Mouse (Mus musculus): ENCODE results near the gene Gm6525.

Gene Gm6525

DNA sequence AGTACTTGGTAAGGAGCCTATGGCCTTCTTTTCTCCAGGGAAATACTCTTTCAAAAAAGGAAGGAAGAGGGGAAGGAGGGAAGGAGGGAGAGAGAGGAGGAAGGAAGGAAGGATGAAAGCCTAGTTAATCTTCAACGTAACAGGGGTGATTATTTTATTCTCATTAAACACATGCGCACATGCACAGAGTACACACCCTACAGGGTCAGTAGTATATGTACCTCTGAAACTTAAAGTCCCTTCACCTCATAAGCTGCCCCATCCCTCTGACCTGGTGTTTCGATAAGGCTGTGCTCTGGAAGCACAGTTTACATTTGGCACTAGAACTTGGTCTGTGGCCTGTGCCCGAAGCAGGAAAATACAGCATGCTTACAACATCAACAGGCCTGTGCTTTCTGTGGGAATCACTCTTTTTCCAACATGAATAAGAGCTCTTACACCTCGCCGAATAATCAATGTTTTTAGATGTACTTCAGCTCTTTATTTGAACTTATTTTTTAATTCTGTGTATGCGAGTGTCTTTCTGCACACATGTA lies 37.5 kb downstream of the Gm6525 start:
- in situ Hi-C loops (cut with MboI, MseI): no loop called here

DNA sequence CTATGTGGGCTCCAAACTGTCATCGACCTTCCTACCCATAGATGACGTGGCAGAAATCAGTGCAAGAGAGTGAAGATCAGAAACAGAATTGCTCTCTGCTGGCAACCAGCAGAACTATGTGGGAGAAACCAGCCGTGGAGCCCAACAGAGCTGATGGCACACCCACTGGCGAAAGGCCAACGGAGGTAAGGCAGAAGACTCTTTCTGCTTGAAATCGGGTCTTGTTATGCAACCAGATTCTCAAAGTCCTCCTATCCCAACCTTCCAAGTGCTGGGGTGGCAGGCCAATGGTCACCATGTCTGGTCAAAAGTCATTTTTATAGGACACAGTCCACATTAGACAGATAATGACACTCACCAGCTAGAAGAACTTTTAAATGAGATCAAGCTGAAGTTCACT lies 40.6 kb downstream of the Gm6525 start:
- in situ Hi-C loops (cut with MboI, MseI): no loop called here

DNA sequence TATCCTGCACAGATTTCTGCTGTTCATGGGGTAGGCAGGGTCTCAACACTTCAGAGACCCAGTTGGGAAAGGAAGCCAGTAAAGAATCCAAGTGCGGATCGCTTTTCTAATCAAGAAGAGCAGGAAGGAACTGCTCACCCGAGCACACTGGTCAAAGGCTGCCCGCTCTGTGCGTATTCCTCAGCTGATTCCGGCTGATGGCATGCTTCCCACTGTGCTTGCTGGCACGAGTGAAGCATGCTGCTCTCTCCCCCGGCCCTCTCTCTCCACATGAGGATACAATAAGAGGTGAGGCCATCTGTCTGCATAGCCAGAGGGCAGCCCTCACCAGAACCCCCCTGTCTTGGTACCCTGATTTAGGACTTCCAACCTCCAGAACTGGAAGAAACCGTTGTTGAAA lies 41.3 kb downstream of the Gm6525 start:
- in situ Hi-C loops (cut with MboI, MseI): no loop called here

DNA sequence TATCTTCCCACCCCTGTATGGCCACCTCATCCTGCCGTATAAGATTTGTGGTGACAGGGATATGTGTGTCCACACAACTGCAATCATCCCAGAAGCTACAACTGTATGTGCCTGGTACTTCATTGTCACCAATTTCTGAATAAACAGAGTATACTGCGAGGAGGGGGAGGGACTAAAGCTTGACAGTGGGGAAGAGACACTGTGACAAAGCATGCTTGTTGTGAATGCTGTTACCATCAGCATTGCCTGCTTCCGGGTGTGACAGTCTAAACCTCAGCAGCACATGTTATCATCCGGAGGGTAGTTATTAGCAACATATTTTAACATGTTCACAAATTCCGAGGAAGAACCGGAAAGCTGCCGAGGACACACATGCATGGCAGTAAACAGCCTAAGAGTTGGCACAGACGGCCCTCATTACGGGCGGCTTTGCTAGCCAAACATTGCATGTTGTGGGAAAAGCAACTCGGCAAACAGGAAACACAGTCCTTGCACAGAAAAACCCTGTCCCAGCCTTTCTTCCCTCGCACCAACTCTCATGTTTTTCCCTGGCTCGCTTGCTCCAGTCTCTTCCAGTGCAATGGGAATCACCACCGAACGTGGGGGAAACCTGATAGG lies 41.9 kb downstream of the Gm6525 start:
- in situ Hi-C loops (cut with MboI, MseI): no loop called here

DNA sequence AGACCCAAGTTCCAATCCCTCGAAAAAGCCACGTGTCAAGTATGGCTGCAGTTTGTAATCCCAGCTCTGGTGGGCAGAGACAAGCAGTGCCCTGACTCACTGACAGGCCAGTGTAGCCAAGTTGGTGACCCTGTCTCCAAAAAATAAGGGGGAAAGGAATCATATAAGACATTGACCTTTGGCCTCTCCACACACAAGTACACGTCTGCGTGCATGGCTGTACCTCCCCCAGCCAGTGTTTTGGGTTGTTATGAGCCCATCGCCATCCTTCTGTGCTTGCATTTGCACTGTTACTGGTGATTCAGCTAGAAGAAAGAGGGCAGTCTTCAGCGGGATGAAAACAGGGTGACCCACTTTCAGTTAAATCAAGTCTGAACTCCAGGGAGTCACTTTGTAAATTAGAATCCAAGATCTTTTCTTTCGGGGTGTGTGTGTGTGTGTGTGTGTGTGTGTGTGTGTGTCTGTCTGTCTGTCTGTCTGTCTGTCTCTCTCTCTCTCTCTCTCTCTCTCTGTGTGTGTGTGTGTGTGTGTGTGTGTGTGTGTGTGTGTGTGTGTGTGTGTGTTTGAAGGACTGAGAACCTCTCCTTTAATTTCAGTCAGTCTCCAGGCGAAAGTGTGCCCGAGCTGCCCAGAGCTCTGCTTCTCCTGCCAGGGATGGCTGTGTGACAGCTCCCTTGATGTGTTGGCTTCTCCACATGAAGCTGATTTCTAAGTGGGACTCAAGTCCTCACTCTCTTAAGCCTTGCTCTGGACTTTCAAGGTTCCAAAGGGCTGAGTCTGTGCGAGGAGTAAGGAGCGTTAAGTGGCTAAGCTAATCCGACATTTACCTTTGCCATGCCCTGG lies 43.4 kb downstream of the Gm6525 start:
- in situ Hi-C loops (cut with MboI, MseI): no loop called here

DNA sequence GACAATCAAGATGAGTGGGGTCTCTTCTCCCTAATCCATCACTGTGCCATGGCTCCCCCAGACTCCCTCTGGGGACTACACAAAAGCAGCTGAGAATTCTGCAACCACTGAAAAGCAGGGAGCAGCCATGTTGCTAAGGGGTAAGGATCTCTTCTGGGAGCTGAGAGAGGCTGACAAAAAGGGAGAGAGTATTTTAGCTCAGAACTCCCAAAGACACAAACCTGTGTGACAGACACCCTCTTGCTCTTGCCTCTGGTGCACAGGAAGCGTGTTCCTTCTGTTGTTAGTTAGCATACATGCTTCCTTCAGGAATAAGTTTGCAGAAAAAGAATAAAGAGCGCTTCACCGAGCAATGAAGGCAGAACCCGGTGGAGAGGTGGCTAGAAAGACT lies 44.1 kb downstream of the Gm6525 start:
- in situ Hi-C loops (cut with MboI, MseI): no loop called here

DNA sequence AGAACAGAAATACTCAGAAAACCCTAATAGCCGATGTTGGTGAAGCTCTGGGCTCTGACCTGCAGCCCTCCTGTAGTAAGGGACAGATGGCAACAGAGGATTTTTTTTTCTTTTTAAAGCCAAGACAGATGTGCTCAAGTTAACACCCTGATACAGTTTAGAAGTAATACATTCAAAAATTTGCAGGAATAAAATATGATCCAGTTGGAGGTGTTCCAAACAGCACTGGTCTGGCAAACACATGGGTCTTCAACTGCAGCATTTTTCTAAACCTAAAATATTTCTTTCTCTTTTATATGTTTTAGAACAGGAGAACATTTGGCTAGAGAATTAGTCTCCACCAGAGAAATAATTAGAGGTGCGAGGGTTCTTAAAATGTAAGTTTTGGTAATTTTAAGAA lies 44.6 kb downstream of the Gm6525 start:
- in situ Hi-C loops (cut with MboI, MseI): no loop called here

DNA sequence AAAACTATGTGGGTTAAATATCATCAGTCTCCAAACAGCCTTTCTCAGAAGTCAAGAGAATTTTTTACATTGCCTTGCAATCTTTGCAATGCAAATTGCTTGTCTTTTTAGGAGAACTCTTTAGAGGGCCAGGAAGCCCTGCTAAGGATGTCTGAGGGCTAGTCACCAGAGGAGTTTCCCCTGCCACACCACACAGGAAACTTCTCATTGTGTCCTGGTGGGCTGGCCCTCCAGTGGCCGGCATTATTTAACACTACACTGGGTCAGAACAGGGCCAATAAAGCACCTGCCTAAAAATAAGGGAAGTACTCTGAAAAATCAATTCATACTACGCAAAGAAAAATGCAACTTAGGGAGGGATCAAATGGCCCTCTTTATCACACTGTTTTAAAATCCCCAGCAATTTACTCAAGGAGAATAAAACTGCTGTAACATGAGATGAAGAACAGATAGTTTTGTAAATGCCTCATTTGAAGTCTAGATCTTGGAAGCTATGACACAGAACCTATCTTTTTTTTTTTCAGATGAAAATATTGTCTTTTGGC lies 45.3 kb downstream of the Gm6525 start:
- in situ Hi-C loops (cut with MboI, MseI): no loop called here

DNA sequence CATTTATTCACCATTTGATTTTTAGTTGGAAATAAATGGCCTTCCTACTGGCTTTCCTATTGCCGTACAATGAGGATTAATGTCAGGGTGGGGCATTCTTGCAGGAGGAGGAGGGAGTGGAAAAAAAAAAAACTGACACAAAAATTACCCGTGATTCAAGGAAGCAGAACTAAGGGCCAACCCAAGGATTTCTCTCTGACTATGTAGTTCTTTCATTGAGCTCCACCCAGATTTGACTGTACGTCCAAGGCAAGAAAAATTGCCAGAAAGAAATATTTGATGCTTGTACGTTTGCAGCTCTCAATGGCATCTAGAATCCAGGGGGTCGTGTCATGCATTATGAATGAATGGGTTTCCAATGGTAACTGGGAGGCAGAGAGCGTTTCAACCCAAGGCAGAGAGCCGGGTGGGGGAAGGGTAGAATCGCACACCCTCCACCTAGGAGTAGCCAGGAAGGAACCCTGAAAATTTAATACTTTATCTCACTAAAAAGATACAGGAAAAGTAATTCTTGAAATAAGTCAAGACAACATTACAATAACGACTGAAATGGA lies 45.9 kb downstream of the Gm6525 start:
- in situ Hi-C loops (cut with MboI, MseI): no loop called here

DNA sequence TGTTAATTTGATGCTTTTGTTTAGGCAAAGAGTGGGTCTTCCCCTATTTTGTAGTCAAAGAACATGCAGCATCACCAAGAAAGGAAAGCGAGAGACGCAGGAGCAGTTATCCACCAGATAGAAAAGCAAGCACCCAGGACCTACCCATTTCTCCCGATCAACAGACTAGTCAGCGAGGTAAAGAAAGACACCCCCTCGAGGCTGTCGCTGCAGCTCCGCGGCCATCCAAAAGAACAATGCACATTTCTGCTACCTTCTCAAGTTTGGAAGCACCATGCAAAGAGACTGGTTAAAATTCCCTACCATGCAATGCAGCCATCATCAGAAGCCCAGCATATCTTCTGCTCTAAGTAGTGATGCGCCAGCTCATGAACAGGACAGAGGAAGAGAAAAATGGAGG lies 46.4 kb downstream of the Gm6525 start:
- in situ Hi-C loops (cut with MboI, MseI): no loop called here

DNA sequence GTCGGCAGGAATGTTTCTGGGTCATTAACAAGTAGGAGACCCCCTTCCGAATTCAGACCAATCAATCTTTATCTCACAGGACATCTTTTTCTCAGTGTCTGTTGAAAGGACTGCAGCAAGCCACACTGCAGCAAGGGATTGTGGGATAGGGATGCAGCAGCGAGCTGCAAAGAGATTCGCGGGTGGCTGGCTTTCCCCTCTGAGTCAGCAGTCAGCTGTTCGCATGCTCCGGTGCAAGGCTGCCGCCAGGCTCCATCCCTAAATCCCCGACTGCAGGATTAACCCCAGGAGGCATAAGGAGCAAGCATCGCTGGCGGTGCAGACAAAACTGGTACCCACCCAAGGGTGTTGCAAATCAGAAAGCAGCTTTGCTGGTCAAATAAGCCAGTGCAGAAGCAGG lies 46.8 kb downstream of the Gm6525 start:
- in situ Hi-C loops (cut with MboI, MseI): no loop called here

Measured in regulatory T cell (primary cell).